Mouse (Mus musculus): Measurements from ENCODE around the gene Ttc39b. TPM values are rescaled to one million over a fixed set of nuclear protein-coding genes. Genes with fewer than 3 reads are reported as not detected.

Ttc39b gene
- polyA plus RNA-seq, 1 experiment from 2014 or later, result 1.5 TPM

DNA sequence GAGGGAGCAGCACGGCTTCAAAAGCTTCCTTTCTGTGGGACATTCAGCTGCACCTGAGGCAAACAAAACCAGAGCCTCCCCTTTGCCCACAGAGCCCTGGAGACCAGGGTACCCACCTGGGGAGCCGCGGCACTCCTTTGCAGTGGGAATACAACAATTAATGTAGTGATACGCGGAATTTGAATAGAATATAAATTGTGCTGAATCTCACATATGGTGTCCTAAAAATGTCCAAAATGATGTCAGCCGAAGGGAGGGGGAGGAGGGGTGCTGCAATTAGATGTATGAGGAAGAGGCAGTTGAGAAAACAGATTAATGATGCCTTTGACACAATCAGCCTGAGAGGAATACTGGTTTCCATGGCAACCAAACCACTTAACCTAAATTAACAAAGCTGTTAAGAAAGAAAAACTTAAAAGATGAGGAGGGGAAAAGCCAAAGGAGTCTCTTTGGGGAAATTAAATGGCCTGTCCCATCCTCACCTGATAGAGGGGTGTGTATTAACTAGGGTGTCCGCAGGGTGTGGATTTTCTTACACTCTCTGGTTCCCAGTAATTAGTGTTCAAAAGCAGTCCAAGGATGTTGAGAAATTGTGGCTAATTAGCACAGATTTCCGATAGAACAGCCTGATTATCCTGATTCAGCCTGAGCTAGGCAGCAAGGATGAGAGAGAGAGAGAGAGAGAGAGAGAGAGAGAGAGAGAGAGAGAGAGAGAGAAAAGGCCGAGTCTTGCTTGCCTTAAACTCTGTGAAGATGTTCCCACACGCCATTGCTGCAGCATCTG lies 117.1 kb downstream of the Ttc39b start:
- Histone ChIP-seq H3K36me3 (ENCODE audit: control insufficient read depth, insufficient read depth) (no peaks in the 10 kb centered on the region), H3K4me2 (ENCODE audit: low read depth, low read length) (no peak overlapping the region), H3K9ac (ENCODE audit: low read depth, low read length) (no peak overlapping the region), H3K27ac (ENCODE audit: low read length) (no peak overlapping the region), H3K9me3 (replicated peaks; ENCODE audit: control insufficient read depth, low read length) (no peaks in the 10 kb centered on the region), H3K4me3 (ENCODE audit: low read depth, low read length) (no peak overlapping the region), H3K27me3 (ENCODE audit: control insufficient read depth, insufficient read depth, low read depth, low read length) (no peaks in the 10 kb centered on the region), H3K4me1 (ENCODE audit: control insufficient read depth, low read depth, low read length) (no peaks in the 10 kb centered on the region)
- ATAC-seq (ENCODE audit: low read depth), result no peak
- WGBS (ENCODE audit: insufficient replicate concordance), result 57% methylated on average over 10 of the region's 10 CpGs

- Histone ChIP-seq H3K4me2 (ENCODE audit: low read depth, low read length) (no peak overlapping the region), H3K4me1 (ENCODE audit: control insufficient read depth, low read depth, low read length) (no peaks in the 10 kb centered on the region), H3K4me3 (ENCODE audit: low read depth, low read length) (no peak overlapping the region), H3K9me3 (replicated peaks; ENCODE audit: control insufficient read depth, low read length) (no peaks in the 10 kb centered on the region), H3K9ac (ENCODE audit: low read depth, low read length) (no peak overlapping the region), H3K27me3 (ENCODE audit: control insufficient read depth, insufficient read depth, low read depth, low read length) (no peaks in the 10 kb centered on the region), H3K36me3 (ENCODE audit: control insufficient read depth, insufficient read depth) (no peaks in the 10 kb centered on the region), H3K27ac (ENCODE audit: low read length) (no peak overlapping the region)
- ATAC-seq (ENCODE audit: low read depth), result no peak
- 56% methylated on average over 2 of the region's 2 CpGs for WGBS (ENCODE audit: insufficient replicate concordance)
Measured at GRCm38 (mm10) chr4:83206416-83206802, 117.6 kb downstream of the Ttc39b start.

DNA sequence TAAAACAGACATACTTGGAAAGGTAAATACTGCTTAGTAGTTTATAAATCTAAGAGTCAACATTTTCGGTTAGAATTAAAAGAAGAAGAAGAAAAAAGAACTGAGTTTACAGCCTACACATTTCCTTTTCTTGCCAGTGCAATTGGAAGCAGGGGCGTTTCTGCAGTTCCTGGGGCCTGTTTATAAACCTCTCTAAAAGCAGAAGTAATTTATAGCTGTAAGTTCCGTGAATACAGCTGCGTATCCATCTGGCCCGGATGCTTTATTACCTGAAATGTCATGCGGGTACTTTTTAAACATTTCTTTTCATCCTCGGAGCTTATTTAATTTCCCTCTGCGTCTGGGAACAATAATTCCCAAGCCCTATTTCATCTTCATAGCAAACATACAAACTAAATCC lies 124.7 kb downstream of the Ttc39b start:
- Histone ChIP-seq H3K36me3 (ENCODE audit: control insufficient read depth, insufficient read depth) (no peaks in the 10 kb centered on the region), H3K27ac (ENCODE audit: low read length) (no peak overlapping the region), H3K4me2 (ENCODE audit: low read depth, low read length) (no peak overlapping the region), H3K9ac (ENCODE audit: low read depth, low read length) (no peak overlapping the region), H3K27me3 (ENCODE audit: control insufficient read depth, insufficient read depth, low read depth, low read length) (no peaks in the 10 kb centered on the region), H3K4me3 (ENCODE audit: low read depth, low read length) (no peak overlapping the region), H3K9me3 (replicated peaks; ENCODE audit: control insufficient read depth, low read length) (no peaks in the 10 kb centered on the region), H3K4me1 (ENCODE audit: control insufficient read depth, low read depth, low read length) (no peaks in the 10 kb centered on the region)
- 22% methylated on average over 8 of the region's 8 CpGs for whole genome bisulfite sequencing (ENCODE audit: insufficient replicate concordance)
- ATAC-seq (ENCODE audit: low read depth), result no peak

DNA sequence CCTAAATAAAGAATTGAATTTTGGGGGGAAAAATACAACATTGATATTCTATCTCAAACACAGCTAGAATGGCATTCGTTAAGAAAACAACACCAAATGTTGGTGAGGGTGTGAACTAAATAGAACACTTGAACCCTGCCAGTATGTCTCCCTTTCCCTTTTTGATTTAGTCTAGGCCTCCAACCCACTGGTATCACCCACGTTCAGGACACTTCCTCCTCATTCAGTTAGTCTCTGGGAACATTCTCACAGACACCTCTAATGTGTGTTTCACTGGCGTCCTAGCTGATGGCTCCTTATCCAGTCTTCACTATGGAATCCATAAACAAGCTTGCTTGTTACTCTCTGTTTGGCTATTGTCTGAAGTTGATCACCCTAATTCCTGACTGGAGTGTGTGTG lies 125.9 kb downstream of the Ttc39b start:
- no peak overlapping the region for H3K4me2 ChIP-seq (ENCODE audit: low read depth, low read length)
- no peak overlapping the region for H3K4me3 ChIP-seq (ENCODE audit: low read depth, low read length)
- H3K9me3 ChIP-seq (replicated peaks; ENCODE audit: control insufficient read depth, low read length), result no peaks in the 10 kb centered on the region
- H3K9ac ChIP-seq (ENCODE audit: low read depth, low read length), result no peak overlapping the region
- no peak overlapping the region for H3K27ac ChIP-seq (ENCODE audit: low read length)
- H3K27me3 ChIP-seq (ENCODE audit: control insufficient read depth, insufficient read depth, low read depth, low read length), result no peaks in the 10 kb centered on the region
- ATAC-seq (ENCODE audit: low read depth), result no peak
- WGBS (ENCODE audit: insufficient replicate concordance), result 46% methylated on average over 3 of the region's 3 CpGs
- no peaks in the 10 kb centered on the region for H3K4me1 ChIP-seq (ENCODE audit: control insufficient read depth, low read depth, low read length)
- no peaks in the 10 kb centered on the region for H3K36me3 ChIP-seq (ENCODE audit: control insufficient read depth, insufficient read depth)

DNA sequence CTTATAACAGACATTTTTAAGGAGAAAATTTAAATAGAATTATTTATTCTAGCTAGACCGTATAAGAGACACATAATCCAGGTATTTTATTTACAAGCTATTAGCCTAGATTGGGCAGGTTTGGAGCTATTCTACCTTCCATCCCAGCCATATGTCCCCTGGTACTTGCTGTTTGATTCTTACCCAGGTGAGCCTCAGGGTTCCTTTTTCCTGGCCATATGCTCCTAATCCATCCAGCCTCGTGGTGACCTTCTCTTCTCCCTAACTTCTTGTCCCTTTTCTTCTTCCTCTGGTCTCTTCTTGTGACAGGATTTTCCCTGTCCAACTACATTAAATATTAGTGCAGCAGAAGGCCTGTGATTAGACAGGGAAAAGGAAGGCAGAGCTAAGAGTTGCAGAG lies 134.3 kb downstream of the Ttc39b start:
- Histone ChIP-seq H3K4me2 (ENCODE audit: low read depth, low read length) (no peak overlapping the region), H3K9me3 (replicated peaks; ENCODE audit: control insufficient read depth, low read length) (no peaks in the 10 kb centered on the region), H3K36me3 (ENCODE audit: control insufficient read depth, insufficient read depth) (no peaks in the 10 kb centered on the region), H3K27ac (ENCODE audit: low read length) (no peak overlapping the region), H3K4me1 (ENCODE audit: control insufficient read depth, low read depth, low read length) (no peaks in the 10 kb centered on the region), H3K27me3 (ENCODE audit: control insufficient read depth, insufficient read depth, low read depth, low read length) (no peaks in the 10 kb centered on the region), H3K9ac (ENCODE audit: low read depth, low read length) (no peak overlapping the region), H3K4me3 (ENCODE audit: low read depth, low read length) (no peak overlapping the region)
- 61% methylated on average over 2 of the region's 2 CpGs for WGBS (ENCODE audit: insufficient replicate concordance)
- ATAC-seq (ENCODE audit: low read depth), result no peak

DNA sequence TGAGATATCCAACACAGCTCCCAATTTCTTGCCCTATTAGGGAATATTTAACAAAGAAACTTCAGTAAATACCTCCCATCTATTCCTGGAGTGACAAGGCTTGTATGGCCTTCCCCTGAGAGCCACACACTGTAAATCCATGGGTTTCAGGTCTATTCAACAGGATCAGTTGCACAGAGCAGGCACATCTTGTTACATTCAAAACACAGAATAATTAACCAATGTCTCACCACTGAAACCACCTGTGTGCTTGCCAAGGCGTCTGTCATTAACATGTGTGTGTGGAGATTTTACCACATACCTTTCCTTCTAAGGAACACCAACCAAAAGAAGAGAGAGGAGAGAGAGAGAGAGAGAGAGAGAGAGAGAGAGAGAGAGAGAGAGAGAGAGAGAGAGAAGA lies 136.7 kb downstream of the Ttc39b start:
- ATAC-seq (ENCODE audit: low read depth), result no peak

GRCm38 (mm10) chr4:83186448-83186847 lies 137.6 kb downstream of the Ttc39b start:
- Histone ChIP-seq H3K27me3 (ENCODE audit: control insufficient read depth, insufficient read depth, low read depth, low read length) (no peaks in the 10 kb centered on the region), H3K4me1 (ENCODE audit: control insufficient read depth, low read depth, low read length) (no peaks in the 10 kb centered on the region), H3K4me3 (ENCODE audit: low read depth, low read length) (no peak overlapping the region), H3K27ac (ENCODE audit: low read length) (no peak overlapping the region), H3K9ac (ENCODE audit: low read depth, low read length) (no peak overlapping the region), H3K4me2 (ENCODE audit: low read depth, low read length) (no peak overlapping the region), H3K36me3 (ENCODE audit: control insufficient read depth, insufficient read depth) (no peaks in the 10 kb centered on the region), H3K9me3 (replicated peaks; ENCODE audit: control insufficient read depth, low read length) (no peaks in the 10 kb centered on the region)
- no peak for ATAC-seq (ENCODE audit: low read depth)
- WGBS (ENCODE audit: insufficient replicate concordance), result 37% methylated on average over 6 of the region's 6 CpGs

More for the DNA sequence above, 136.7 kb downstream of the Ttc39b start:
- 35% methylated on average over 1 of the region's 1 CpGs for WGBS (ENCODE audit: insufficient replicate concordance)
- Histone ChIP-seq H3K4me3 (ENCODE audit: low read depth, low read length) (no peak overlapping the region), H3K4me2 (ENCODE audit: low read depth, low read length) (no peak overlapping the region), H3K27ac (ENCODE audit: low read length) (no peak overlapping the region), H3K9me3 (replicated peaks; ENCODE audit: control insufficient read depth, low read length) (no peaks in the 10 kb centered on the region), H3K27me3 (ENCODE audit: control insufficient read depth, insufficient read depth, low read depth, low read length) (no peaks in the 10 kb centered on the region), H3K9ac (ENCODE audit: low read depth, low read length) (no peak overlapping the region), H3K36me3 (ENCODE audit: control insufficient read depth, insufficient read depth) (no peaks in the 10 kb centered on the region), H3K4me1 (ENCODE audit: control insufficient read depth, low read depth, low read length) (no peaks in the 10 kb centered on the region)

DNA sequence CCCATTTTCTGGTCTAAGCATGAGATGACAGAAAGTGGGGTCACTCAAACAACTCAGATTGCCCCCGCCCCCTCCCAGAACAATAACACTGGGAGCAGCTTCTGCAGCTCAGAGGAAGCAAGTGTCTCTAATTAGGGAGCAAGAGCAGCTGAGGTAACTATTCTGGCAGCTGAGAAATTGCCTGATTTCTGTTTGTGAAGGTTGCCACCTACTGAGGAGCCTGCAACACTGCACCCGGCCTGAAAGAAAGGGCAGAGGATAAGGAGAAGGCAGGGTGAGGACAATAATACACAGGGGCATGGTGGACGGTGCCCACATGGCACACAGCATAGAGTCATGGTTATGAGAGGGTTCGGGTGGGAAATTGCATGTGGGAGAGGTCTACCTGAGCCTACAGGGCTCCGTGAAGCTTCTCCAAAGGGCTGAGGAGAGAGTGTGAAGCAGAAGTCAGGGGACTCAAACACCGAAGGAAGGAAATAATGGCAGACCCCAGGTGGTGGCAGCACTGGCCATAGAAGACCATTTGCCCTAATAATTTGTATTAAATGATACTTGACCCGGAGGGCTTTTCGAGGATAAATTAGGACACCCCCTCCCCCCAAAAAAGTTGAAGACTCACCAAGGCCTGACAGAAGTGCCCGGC lies 140.6 kb downstream of the Ttc39b start:
- Histone ChIP-seq H3K9me3 (replicated peaks; ENCODE audit: control insufficient read depth, low read length) (no peaks in the 10 kb centered on the region), H3K27ac (ENCODE audit: low read length) (no peak overlapping the region), H3K27me3 (ENCODE audit: control insufficient read depth, insufficient read depth, low read depth, low read length) (no peaks in the 10 kb centered on the region), H3K9ac (ENCODE audit: low read depth, low read length) (no peak overlapping the region), H3K4me2 (ENCODE audit: low read depth, low read length) (no peak overlapping the region), H3K36me3 (ENCODE audit: control insufficient read depth, insufficient read depth) (no peaks in the 10 kb centered on the region), H3K4me1 (ENCODE audit: control insufficient read depth, low read depth, low read length) (no peaks in the 10 kb centered on the region), H3K4me3 (ENCODE audit: low read depth, low read length) (no peak overlapping the region)
- ATAC-seq (ENCODE audit: low read depth), result no peak
- 30% methylated on average over 9 of the region's 9 CpGs for WGBS (ENCODE audit: insufficient replicate concordance)

All from liver, embryonic 16.5 days (tissue).